22 mouse cellular contexts compared by ENCODE assay signal in the genomic region with DNA sequence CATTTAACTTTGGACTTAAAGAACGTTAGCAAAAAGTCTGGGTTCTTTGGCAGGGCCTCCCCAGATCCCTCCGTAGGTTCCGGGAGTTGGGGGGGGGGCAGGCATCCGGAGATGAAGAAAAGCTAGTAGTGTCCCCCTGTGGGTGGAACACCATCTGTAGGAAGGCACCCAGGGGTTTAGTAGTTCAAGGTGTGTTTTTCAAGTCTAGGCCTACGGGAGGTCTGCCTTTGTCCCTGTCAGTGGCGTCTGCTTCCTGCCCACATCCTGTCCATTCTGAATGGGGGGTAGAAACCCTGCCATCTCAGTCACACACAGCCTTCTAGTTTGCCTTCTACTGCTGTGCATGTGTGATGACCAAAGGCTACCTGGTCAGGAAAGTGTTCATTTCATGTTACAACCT. TPM values are rescaled to one million over a fixed set of nuclear protein-coding genes. Genes with fewer than 3 reads are reported as not detected.
DNase-seq lines count a peak whose midpoint lies in the region; ATAC-seq and TF ChIP-seq lines count a peak whose summit lies in the region.
"Had no signal": no experiment of that assay in that cellular context is flagged by ENCODE, and none has a peak within 500 bp of the region (broad histone marks: within the 10 kb centered on the region; RNA-seq: fewer than 3 reads in every experiment).

No protein-coding gene starts in this region.

- H3K36me3 ChIP-seq in testis, adult 2 months (ENCODE audit: control insufficient read depth, insufficient read depth, low read length): no peaks in the 10 kb centered on the region
- no peaks in the 10 kb centered on the region for H3K36me3 ChIP-seq in hindbrain, postnatal 0 days (ENCODE audit: insufficient read depth, low read length)
- H3K36me3 ChIP-seq: embryonic facial prominence, embryonic 10.5 days; kidney, embryonic 15.5 days; limb, embryonic 10.5 days; liver, embryonic 12.5 days; neural tube, embryonic 15.5 days had no signal

- 0 out of 2 replicates have a peak, but pooled peaks have one; percentile 27 for ATAC-seq in common myeloid progenitor, adult 5-6 weeks (replicated peaks; ENCODE audit: low read depth, poor library complexity, severe bottlenecking)
- 0 out of 2 replicates have a peak, but pooled peaks have one; percentile 29 for ATAC-seq in monocyte, adult 5-6 weeks (replicated peaks; ENCODE audit: insufficient number of reproducible peaks, low FRiP score, low TSS enrichment, poor library complexity, severe bottlenecking)
- ATAC-seq in hindbrain, postnatal 0 days: no peak
- ATAC-seq: forebrain, embryonic 13.5 days; liver, embryonic 12.5 days; Patski had no signal

- no peak for TF ChIP-seq CTCF in testis, adult 2 months (IDR thresholded peaks at IDR 0.05; ENCODE audit: control insufficient read depth, insufficient read depth, insufficient replicate concordance, low read depth, low read length)
- TF ChIP-seq CTCF in hindbrain, postnatal 0 days (IDR thresholded peaks at IDR 0.05; ENCODE audit: low read depth): no peak

- H3K4me1 ChIP-seq in testis, adult 2 months (ENCODE audit: control insufficient read depth, insufficient read depth, low read length): peaks cover 9% of the 10 kb centered on the region
- no peaks in the 10 kb centered on the region for H3K4me1 ChIP-seq in hindbrain, postnatal 0 days (ENCODE audit: insufficient read depth, low read length)
- H3K4me1 ChIP-seq: forebrain, embryonic 13.5 days; liver, embryonic 12.5 days had no signal

- H3K4me2 ChIP-seq in hindbrain, postnatal 0 days (ENCODE audit: low read depth, low read length): no peak overlapping the region
- H3K4me2 ChIP-seq: forebrain, embryonic 13.5 days; kidney, embryonic 15.5 days; liver, embryonic 12.5 days; midbrain, embryonic 11.5 days; neural tube, embryonic 15.5 days had no signal

- DNase-seq in testis, postnatal 14 days (ENCODE audit: low spot score): no peak
- DNase-seq in thymus, postnatal 36 days: peak; percentile 19 to 41
- DNase-seq in kidney, adult 9 months: no peak
- DNase-seq in kidney, adult 8-10 months: no peak
- no peak for DNase-seq in hindbrain, postnatal 0 days (ENCODE audit: low spot score)
- DNase-seq: adrenal gland, postnatal 25 days; cerebellum, adult 18-20 months; gastrocnemius, postnatal 10 days; kidney, postnatal 4 days; lung, adult 2 months had no signal

- no peak overlapping the region for H3K27ac ChIP-seq in testis, adult 2 months (ENCODE audit: control insufficient read depth, insufficient read depth, low read depth, low read length)
- no peak overlapping the region for H3K27ac ChIP-seq in hindbrain, postnatal 0 days
- H3K27ac ChIP-seq: embryonic facial prominence, embryonic 10.5 days; forebrain, embryonic 13.5 days; kidney, embryonic 15.5 days; limb, embryonic 10.5 days; liver, embryonic 12.5 days; neural tube, embryonic 15.5 days; stomach, postnatal 0 days had no signal

- H3K9me3 ChIP-seq in hindbrain, postnatal 0 days (ENCODE audit: low read length): no peaks in the 10 kb centered on the region
- H3K9me3 ChIP-seq: embryonic facial prominence, embryonic 10.5 days; forebrain, embryonic 13.5 days; kidney, embryonic 15.5 days; limb, embryonic 10.5 days; liver, embryonic 12.5 days; neural tube, embryonic 15.5 days had no signal

- no peak overlapping the region for H3K9ac ChIP-seq in hindbrain, postnatal 0 days (replicated peaks; ENCODE audit: low read length)
- H3K9ac ChIP-seq: forebrain, embryonic 13.5 days; kidney, embryonic 15.5 days; liver, embryonic 12.5 days; neural tube, embryonic 15.5 days had no signal

- peak overlapping the region; percentile 9; the same call in 1 of the 2 replicates for H3K4me3 ChIP-seq in testis, adult 2 months (ENCODE audit: control insufficient read depth, low read depth, low read length)
- H3K4me3 ChIP-seq in hindbrain, postnatal 0 days (ENCODE audit: low read length): no peak overlapping the region
- H3K4me3 ChIP-seq: embryonic facial prominence, embryonic 10.5 days; forebrain, embryonic 13.5 days; kidney, embryonic 15.5 days; limb, embryonic 10.5 days; liver, embryonic 12.5 days; neural tube, embryonic 15.5 days had no signal

- TF ChIP-seq POLR2A in testis, adult 2 months (IDR thresholded peaks at IDR 0.05; ENCODE audit: control insufficient read depth, low read depth, low read length): no peak

- WGBS in hindbrain, postnatal 0 days: 84% methylated on average over 6 of the region's 6 CpGs

- H3K27me3 ChIP-seq in testis, adult 2 months (ENCODE audit: control insufficient read depth, insufficient read depth, low read length): no peaks in the 10 kb centered on the region
- no peaks in the 10 kb centered on the region for H3K27me3 ChIP-seq in hindbrain, postnatal 0 days (ENCODE audit: insufficient read depth, low read length)
- H3K27me3 ChIP-seq: forebrain, embryonic 13.5 days; kidney, embryonic 15.5 days; liver, embryonic 12.5 days; neural tube, embryonic 15.5 days; Patski had no signal

RNA-seq across cellular contexts. Expression of a gene that starts 20.6 kb away (rescaled TPM):
- polyA plus RNA-seq in testis, adult 2 months (2012; rRNA removed): 8.8 and 10.8 TPM in 2 replicates
- total RNA-seq in common myeloid progenitor, adult 5-6 weeks (2017): 85.6 and 103 TPM in 2 replicates
- total RNA-seq in monocyte, adult 5-6 weeks (2017): 65.4 to 124 TPM (median 68.3 TPM) in 3 replicates
- 82.1 and 85.3 TPM in 2 replicates for total RNA-seq in hindbrain, postnatal 0 days (2014; rRNA removed)
- polyA plus RNA-seq in hindbrain, postnatal 0 days (2015; fragmentation: Nextera tagmentation; extraction: Ambion mirVana): 72.4 and 74.4 TPM in 2 replicates

Comparison
In these comparisons a context has a peak if more than half of its experiments do, and no peak if none do; other contexts are left out.
1. DNase-seq: peak in thymus, postnatal 36 days (2 of 2); none in testis, postnatal 14 days (single experiment), kidney, adult 9 months (single experiment), kidney, adult 8-10 months (0 of 2) and hindbrain, postnatal 0 days (single experiment).